Mouse (Mus musculus): ENCODE data around the gene Utp3. TPM values are rescaled to one million over a fixed set of nuclear protein-coding genes. Genes with fewer than 3 reads are reported as not detected.

The Utp3 gene
- total and polyA plus RNA-seq, 3 experiments = 55.5 to 169 (median 66.6) TPM

- no peak overlapping the region for H3K4me2 ChIP-seq (ENCODE audit: insufficient read depth, low read depth, poor library complexity, severe bottlenecking)
- in situ Hi-C loops (cut with MboI; ENCODE audit: low pct_ligation_motif_present, low pct_unique_long_range_greater_than_20kb, low sequenced_read_pairs) = no loop called here
- H3K79me2 ChIP-seq (replicated peaks; ENCODE audit: control insufficient read depth, extremely low read depth, insufficient read depth, poor library complexity, severe bottlenecking) = peaks cover 5% of the 10 kb centered on the region
- H3K9ac ChIP-seq (ENCODE audit: insufficient read depth, low read depth) = no peak overlapping the region
- H3K4me1 ChIP-seq (ENCODE audit: control insufficient read depth in 1 of 2, insufficient read depth in 2 of 2) = peaks cover 14 to 79% of the 10 kb centered on the region in 2 experiments
- H3K27ac ChIP-seq (ENCODE audit: insufficient read depth, low read depth) = 0 out of 2 replicates have a peak overlapping the region, but pooled peaks have one; percentile 33
- dilution Hi-C loops (cut with MboI; ENCODE audit: extremely low pct_ligation_motif_present, extremely low pct_unique_long_range_greater_than_20kb, low sequenced_read_pairs) = no loop called here
- no peak for DNase-seq (ENCODE audit: extremely low read depth)
- H3K4me3 ChIP-seq (replicated peaks in 1 of 3; ENCODE audit: low read depth in 2 of 3, low read length in 2 of 3, poor library complexity in 1 of 3) = no peak overlapping the region
- no peaks in the 10 kb centered on the region for H3K27me3 ChIP-seq (replicated peaks)
- H3K36me3 ChIP-seq (replicated peaks in 1 of 2; ENCODE audit: control insufficient read depth in 1 of 2, insufficient read depth in 1 of 2, low read length in 1 of 2) = no peaks in the 10 kb centered on the region
- no peaks in the 10 kb centered on the region for H3K9me3 ChIP-seq (replicated peaks; ENCODE audit: low read length)
- no peak for TF ChIP-seq MAFK (IDR thresholded peaks at IDR 0.05; ENCODE audit: insufficient replicate concordance, low read length)
- TF ChIP-seq E2F4 (IDR thresholded peaks at IDR 0.05; ENCODE audit: insufficient replicate concordance, low read depth, low read length) = no peak
- TF ChIP-seq IRF4 (IDR thresholded peaks at IDR 0.05; ENCODE audit: low read depth, low read length) = no peak
- no peak for TF ChIP-seq JUN (IDR thresholded peaks at IDR 0.05; ENCODE audit: insufficient read depth, low read depth, low read length)
- TF ChIP-seq MEF2A (IDR thresholded peaks at IDR 0.05; ENCODE audit: borderline replicate concordance, low read depth, low read length) = no peak
- TF ChIP-seq ELF1 (IDR thresholded peaks at IDR 0.05; ENCODE audit: low read depth, low read length) = no peak
These were observed 23.4 kb upstream of the Utp3 start for GRCm38 (mm10) chr5:88530908-88531307.

DNA sequence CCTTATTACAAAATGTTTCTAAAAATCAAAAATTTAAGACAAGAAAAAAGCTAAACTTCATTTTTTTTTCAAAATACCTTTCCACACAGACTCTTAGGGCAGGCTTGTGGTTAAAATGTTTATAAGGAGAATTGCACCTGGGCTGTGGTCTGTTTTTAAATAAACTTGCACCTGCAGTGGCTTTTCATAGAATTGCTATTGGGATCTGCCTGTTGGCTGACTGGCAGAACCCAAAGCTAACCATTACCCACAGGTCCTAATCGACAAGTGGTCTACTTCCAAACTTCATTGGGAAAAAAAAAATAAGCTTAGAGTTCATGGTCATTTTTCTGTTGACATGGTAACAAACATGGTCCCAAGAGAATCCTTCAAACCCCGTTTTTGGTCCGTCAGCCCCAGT is 19.6 kb upstream of the Utp3 start:
- DNase-seq (ENCODE audit: extremely low read depth) = peak; percentile 84
- Histone ChIP-seq H3K9me3 (replicated peaks; ENCODE audit: low read length) (no peaks in the 10 kb centered on the region), H3K4me3 (replicated peaks in 1 of 3; ENCODE audit: low read depth in 2 of 3, low read length in 2 of 3, poor library complexity in 1 of 3) (no peak overlapping the region), H3K9ac (ENCODE audit: insufficient read depth, low read depth) (peak overlapping the region; percentile 56), H3K4me2 (ENCODE audit: insufficient read depth, low read depth, poor library complexity, severe bottlenecking) (peak overlapping the region; percentile 61; the same call in 1 of the 2 replicates), H3K79me2 (replicated peaks; ENCODE audit: control insufficient read depth, extremely low read depth, insufficient read depth, poor library complexity, severe bottlenecking) (no peaks in the 10 kb centered on the region), H3K4me1 (ENCODE audit: control insufficient read depth in 1 of 2, insufficient read depth in 2 of 2) (peaks cover 24 to 74% of the 10 kb centered on the region in 2 experiments), H3K27ac (ENCODE audit: insufficient read depth, low read depth) (peak overlapping the region; percentile 58), H3K36me3 (replicated peaks in 1 of 2; ENCODE audit: control insufficient read depth in 1 of 2, insufficient read depth in 1 of 2, low read length in 1 of 2) (no peaks in the 10 kb centered on the region), H3K27me3 (replicated peaks) (no peaks in the 10 kb centered on the region)
- dilution Hi-C loops (cut with MboI; ENCODE audit: extremely low pct_ligation_motif_present, extremely low pct_unique_long_range_greater_than_20kb, low sequenced_read_pairs) = no loop called here
- TF ChIP-seq ZNF384 (IDR thresholded peaks at IDR 0.05; ENCODE audit: low read depth, low read length) (peak; percentile 91), IRF4 (IDR thresholded peaks at IDR 0.05; ENCODE audit: low read depth, low read length) (peak; percentile 74), CHD2 (IDR thresholded peaks at IDR 0.05; ENCODE audit: low read length) (peak; percentile 61), MEF2A (IDR thresholded peaks at IDR 0.05; ENCODE audit: borderline replicate concordance, low read depth, low read length) (peak; percentile 94), USF1 (IDR thresholded peaks at IDR 0.05; ENCODE audit: low read depth, low read length) (no peak), BHLHE40 (IDR thresholded peaks at IDR 0.05; ENCODE audit: low read depth, low read length) (peak; percentile 77), RCOR1 (conservative IDR thresholded peaks at IDR 0.05; ENCODE audit: low read depth, low read length) (0 out of 2 replicates have a peak, but pooled peaks have one; percentile 19), POLR2AphosphoS2 (IDR thresholded peaks at IDR 0.05; ENCODE audit: low read depth, low read length) (no peak), RAD21 (IDR thresholded peaks at IDR 0.05; ENCODE audit: low read depth, low read length) (no peak; the same call in none of the 2 replicates), HCFC1 (IDR thresholded peaks at IDR 0.05; ENCODE audit: low read depth, low read length) (no peak; the same call in 1 of the 2 replicates), SIN3A (IDR thresholded peaks at IDR 0.05; ENCODE audit: low read length) (peak; percentile 33; the same call in 1 of the 2 replicates), MAFK (IDR thresholded peaks at IDR 0.05; ENCODE audit: insufficient replicate concordance, low read length) (peak; percentile 70), TCF12 (IDR thresholded peaks at IDR 0.05; ENCODE audit: low read depth, low read length) (peak; percentile 94), GABPA (IDR thresholded peaks at IDR 0.05; ENCODE audit: insufficient replicate concordance, low read depth, low read length) (no peak), ETS1 (conservative IDR thresholded peaks at IDR 0.05; ENCODE audit: low read depth, low read length) (peak; percentile 57), NRF1 (IDR thresholded peaks at IDR 0.05; ENCODE audit: low read depth, low read length) (no peak), JUND (conservative IDR thresholded peaks at IDR 0.05; ENCODE audit: low read depth, low read length) (peak; percentile 17), CTCF (conservative IDR thresholded peaks at IDR 0.05 in 1 of 2, IDR thresholded peaks at IDR 0.05 in 1 of 2; ENCODE audit: low read depth in 2 of 2, low read length in 2 of 2) (no peak), EP300 (IDR thresholded peaks at IDR 0.05; ENCODE audit: low read length) (peak; percentile 94), MYC (IDR thresholded peaks at IDR 0.05; ENCODE audit: low read depth, low read length) (peak; percentile 55; the same call in 1 of the 2 replicates), MXI1 (IDR thresholded peaks at IDR 0.05; ENCODE audit: low read depth, low read length) (no peak), TBP (conservative IDR thresholded peaks at IDR 0.05; ENCODE audit: low read depth, low read length) (peak; percentile 43; the same call in 1 of the 2 replicates), KAT2A (IDR thresholded peaks at IDR 0.05; ENCODE audit: insufficient replicate concordance, low read length) (0 out of 2 replicates have a peak, but pooled peaks have one; percentile 38)
- in situ Hi-C loops (cut with MboI; ENCODE audit: low pct_ligation_motif_present, low pct_unique_long_range_greater_than_20kb, low sequenced_read_pairs) = no loop called here
